Mouse (Mus musculus): Measurements from ENCODE around the gene Gm17018. TPM values are rescaled to one million over a fixed set of nuclear protein-coding genes. Genes with fewer than 3 reads are reported as not detected.
"Not testable (repeated sequence)": the region's sequence is repeated elsewhere in the genome, so short reads cannot be mapped to it uniquely, and the experiment has no call there.

Gm17018 gene
- polyA plus RNA-seq, 1 experiment: 32.6 TPM

GRCm38 (mm10) chr19:45542061-45542460 is 18.4 kb upstream of the Gm17018 start:
- Histone ChIP-seq H3K4me1 (ENCODE audit: control insufficient read depth, insufficient read depth, low read length) (peaks cover 6% of the 10 kb centered on the region; the same call in 1 of the 2 replicates), H3K27ac (ENCODE audit: control insufficient read depth, insufficient read depth, low read depth, low read length, poor library complexity) (no peak overlapping the region), H3K4me3 (replicated peaks; ENCODE audit: control insufficient read depth, low read depth, low read length) (no peak overlapping the region)
- WGBS: 46% methylated on average over 3 of the region's 3 CpGs
- TF ChIP-seq POLR2A (IDR thresholded peaks at IDR 0.05; ENCODE audit: borderline replicate concordance, control insufficient read depth, low read depth, low read length) (no peak), CTCF (IDR thresholded peaks at IDR 0.05; ENCODE audit: control insufficient read depth, insufficient read depth, low read length) (no peak)

- 2% methylated on average over 22 of the region's 26 CpGs for WGBS
- Histone ChIP-seq H3K4me1 (ENCODE audit: control insufficient read depth, insufficient read depth, low read length) (peaks cover 4% of the 10 kb centered on the region; the same call in 1 of the 2 replicates), H3K4me3 (replicated peaks; ENCODE audit: control insufficient read depth, low read depth, low read length) (peak overlapping the region; percentile 43), H3K27ac (ENCODE audit: control insufficient read depth, insufficient read depth, low read depth, low read length, poor library complexity) (no peak overlapping the region)
- no peak for TF ChIP-seq POLR2A (IDR thresholded peaks at IDR 0.05; ENCODE audit: borderline replicate concordance, control insufficient read depth, low read depth, low read length)
- no peak for TF ChIP-seq CTCF (IDR thresholded peaks at IDR 0.05; ENCODE audit: control insufficient read depth, insufficient read depth, low read length)
Observed at GRCm38 (mm10) chr19:45544152-45544924, 16.1 kb upstream of the Gm17018 start.

- peaks cover 4% of the 10 kb centered on the region; the same call in 1 of the 2 replicates for H3K4me1 ChIP-seq (ENCODE audit: control insufficient read depth, insufficient read depth, low read length)
- WGBS: under 1% methylated on average over 30 of the region's 30 CpGs
- peak overlapping the region; percentile 43 for H3K4me3 ChIP-seq (replicated peaks; ENCODE audit: control insufficient read depth, low read depth, low read length)
- no peak overlapping the region for H3K27ac ChIP-seq (ENCODE audit: control insufficient read depth, insufficient read depth, low read depth, low read length, poor library complexity)
- TF ChIP-seq CTCF (IDR thresholded peaks at IDR 0.05; ENCODE audit: control insufficient read depth, insufficient read depth, low read length): peak; percentile 81
- TF ChIP-seq POLR2A (IDR thresholded peaks at IDR 0.05; ENCODE audit: borderline replicate concordance, control insufficient read depth, low read depth, low read length): no peak
Observed at GRCm38 (mm10) chr19:45544925-45545321, 15.5 kb upstream of the Gm17018 start.

- not testable (repeated sequence) for H3K27ac ChIP-seq (ENCODE audit: control insufficient read depth, insufficient read depth, low read depth, low read length, poor library complexity); H3K4me3 ChIP-seq (replicated peaks; ENCODE audit: control insufficient read depth, low read depth, low read length); H3K4me1 ChIP-seq (ENCODE audit: control insufficient read depth, insufficient read depth, low read length)
Observed at GRCm38 (mm10) chr19:45548196-45548595, 12.2 kb upstream of the Gm17018 start.

- H3K4me1 ChIP-seq (ENCODE audit: control insufficient read depth, insufficient read depth, low read length): no peaks in the 10 kb centered on the region; the same call in 1 of the 2 replicates
- no peak overlapping the region for H3K27ac ChIP-seq (ENCODE audit: control insufficient read depth, insufficient read depth, low read depth, low read length, poor library complexity)
- H3K4me3 ChIP-seq (replicated peaks; ENCODE audit: control insufficient read depth, low read depth, low read length): no peak overlapping the region
- WGBS: 85% methylated on average over 23 of the region's 23 CpGs
- TF ChIP-seq CTCF (IDR thresholded peaks at IDR 0.05; ENCODE audit: control insufficient read depth, insufficient read depth, low read length) (no peak), POLR2A (IDR thresholded peaks at IDR 0.05; ENCODE audit: borderline replicate concordance, control insufficient read depth, low read depth, low read length) (no peak)
Observed at GRCm38 (mm10) chr19:45549128-45549915, 11.1 kb upstream of the Gm17018 start.

- WGBS: 31% methylated on average over 4 of the region's 4 CpGs
- TF ChIP-seq POLR2A (IDR thresholded peaks at IDR 0.05; ENCODE audit: borderline replicate concordance, control insufficient read depth, low read depth, low read length) (no peak), CTCF (IDR thresholded peaks at IDR 0.05; ENCODE audit: control insufficient read depth, insufficient read depth, low read length) (no peak)
- no peak overlapping the region for H3K4me3 ChIP-seq (replicated peaks; ENCODE audit: control insufficient read depth, low read depth, low read length)
- H3K4me1 ChIP-seq (ENCODE audit: control insufficient read depth, insufficient read depth, low read length): no peaks in the 10 kb centered on the region; the same call in 1 of the 2 replicates
- H3K27ac ChIP-seq (ENCODE audit: control insufficient read depth, insufficient read depth, low read depth, low read length, poor library complexity): no peak overlapping the region
Observed at GRCm38 (mm10) chr19:45549948-45550347, 10.5 kb upstream of the Gm17018 start.

GRCm38 (mm10) chr19:45552187-45552586 is 8.2 kb upstream of the Gm17018 start:
- Histone ChIP-seq H3K27ac (ENCODE audit: control insufficient read depth, insufficient read depth, low read depth, low read length, poor library complexity) (no peak overlapping the region), H3K4me1 (ENCODE audit: control insufficient read depth, insufficient read depth, low read length) (no peaks in the 10 kb centered on the region; the same call in 1 of the 2 replicates), H3K4me3 (replicated peaks; ENCODE audit: control insufficient read depth, low read depth, low read length) (no peak overlapping the region)
- WGBS: 26% methylated on average over 6 of the region's 6 CpGs
- TF ChIP-seq POLR2A (IDR thresholded peaks at IDR 0.05; ENCODE audit: borderline replicate concordance, control insufficient read depth, low read depth, low read length): no peak
- no peak for TF ChIP-seq CTCF (IDR thresholded peaks at IDR 0.05; ENCODE audit: control insufficient read depth, insufficient read depth, low read length)

GRCm38 (mm10) chr19:45554136-45554535 is 6.3 kb upstream of the Gm17018 start:
- no peak for TF ChIP-seq POLR2A (IDR thresholded peaks at IDR 0.05; ENCODE audit: borderline replicate concordance, control insufficient read depth, low read depth, low read length)
- TF ChIP-seq CTCF (IDR thresholded peaks at IDR 0.05; ENCODE audit: control insufficient read depth, insufficient read depth, low read length): no peak
- WGBS: 93% methylated on average over 11 of the region's 11 CpGs

More at GRCm38 (mm10) chr19:45554136-45554535, 6.3 kb upstream of the Gm17018 start:
- H3K4me1 ChIP-seq (ENCODE audit: control insufficient read depth, insufficient read depth, low read length): no peaks in the 10 kb centered on the region; the same call in 1 of the 2 replicates
- no peak overlapping the region for H3K4me3 ChIP-seq (replicated peaks; ENCODE audit: control insufficient read depth, low read depth, low read length)
- H3K27ac ChIP-seq (ENCODE audit: control insufficient read depth, insufficient read depth, low read depth, low read length, poor library complexity): no peak overlapping the region

Measured in bone marrow, adult 2 months (tissue).